Mouse (Mus musculus): ENCODE measurements at regions not wholly inside any gene's neighbourhood (a gene's known extent, or its start where the extent isn't known, plus 50 kb on each side); places are given as distances from the start of the nearest gene placed in this dataset.

DNA sequence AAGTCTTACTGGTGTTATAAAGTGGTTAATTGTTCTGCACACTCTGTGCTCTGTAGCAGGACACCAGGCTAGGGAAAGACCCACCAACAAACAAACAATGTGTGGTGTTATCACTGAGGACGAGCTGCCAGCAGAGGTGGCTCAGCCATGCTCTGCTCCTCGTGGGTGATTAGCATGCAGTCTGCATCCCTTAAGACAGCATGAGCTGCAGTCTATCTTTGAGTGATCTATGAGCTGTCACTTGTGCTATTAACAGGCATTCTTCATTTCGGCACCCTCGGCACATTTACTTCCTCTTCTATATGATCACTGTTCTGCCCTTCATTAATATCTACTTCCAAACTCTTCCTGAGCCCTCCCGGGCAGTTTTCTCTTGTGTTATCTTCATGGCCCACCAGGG, 178.5 kb upstream of the Ntf3 start:
- Histone ChIP-seq H3K4me1 (replicated peaks) (no peaks in the 10 kb centered on the region), H3K27ac (replicated peaks) (no peak overlapping the region), H3K36me3 (no peaks in the 10 kb centered on the region), H3K27me3 (no peaks in the 10 kb centered on the region), H3K4me2 (no peak overlapping the region), H3K4me3 (no peak overlapping the region), H3K9ac (no peak overlapping the region), H3K9me3 (no peaks in the 10 kb centered on the region)
- ATAC-seq (ENCODE audit: low read depth) = no peak
- WGBS = 50% methylated on average over 5 of the region's 5 CpGs

DNA sequence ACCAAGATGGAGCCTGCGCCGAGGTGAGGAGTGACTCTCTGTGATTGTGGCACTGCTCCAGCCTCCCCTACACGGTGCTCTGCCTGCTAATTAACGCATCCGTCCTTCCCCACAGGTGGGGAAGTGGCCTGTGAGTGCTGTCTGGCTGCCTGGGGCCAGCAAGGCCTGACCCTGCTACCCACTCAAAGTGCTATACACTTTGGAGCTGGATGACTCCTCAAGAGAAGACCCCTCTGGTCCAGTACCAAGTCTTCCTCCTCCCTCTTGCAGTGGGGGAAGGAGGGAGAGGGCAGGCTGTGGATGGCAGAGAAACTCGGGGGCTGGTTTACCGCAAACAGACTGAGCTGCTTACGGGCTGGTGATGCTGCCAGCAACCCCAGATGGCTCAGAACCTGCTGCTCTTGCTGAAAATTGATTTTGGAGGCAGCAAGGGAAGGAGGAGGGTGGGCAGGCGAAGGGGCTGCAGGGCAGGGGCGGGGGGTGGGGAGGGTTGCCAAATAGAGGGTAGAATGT, 173.4 kb upstream of the Ntf3 start:
- no peak overlapping the region for H3K4me2 ChIP-seq
- H3K4me1 ChIP-seq (replicated peaks) = no peaks in the 10 kb centered on the region
- ATAC-seq (ENCODE audit: low read depth) = no peak
- H3K27me3 ChIP-seq = no peaks in the 10 kb centered on the region
- H3K4me3 ChIP-seq = no peak overlapping the region
- no peaks in the 10 kb centered on the region for H3K36me3 ChIP-seq
- no peak overlapping the region for H3K27ac ChIP-seq (replicated peaks)
- no peak overlapping the region for H3K9ac ChIP-seq
- WGBS = 65% methylated on average over 10 of the region's 10 CpGs
- no peaks in the 10 kb centered on the region for H3K9me3 ChIP-seq

DNA sequence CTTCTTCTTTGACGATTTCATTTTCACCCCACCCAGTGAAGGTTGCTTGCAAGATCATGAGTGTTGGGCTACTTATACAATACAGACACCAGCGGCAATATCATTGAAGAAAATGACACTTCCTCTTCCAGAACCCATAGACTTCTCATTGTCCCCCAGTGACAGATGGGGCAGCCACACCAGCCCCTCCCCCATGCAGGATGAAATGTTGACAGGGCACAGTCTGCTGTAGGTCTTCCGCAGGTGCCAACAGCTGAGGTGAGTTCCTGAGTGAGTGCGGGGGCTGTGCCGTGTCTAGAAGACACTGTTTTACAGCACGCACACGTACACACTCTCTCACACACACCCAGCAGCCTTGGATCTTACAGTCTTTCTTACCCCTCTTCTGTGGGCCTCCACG, 171.0 kb upstream of the Ntf3 start:
- no peak overlapping the region for H3K27ac ChIP-seq (replicated peaks)
- no peak overlapping the region for H3K9ac ChIP-seq
- no peaks in the 10 kb centered on the region for H3K36me3 ChIP-seq
- H3K9me3 ChIP-seq = no peaks in the 10 kb centered on the region
- H3K4me3 ChIP-seq = no peak overlapping the region
- no peak for ATAC-seq (ENCODE audit: low read depth)
- H3K27me3 ChIP-seq = no peaks in the 10 kb centered on the region
- H3K4me2 ChIP-seq = no peak overlapping the region
- 90% methylated on average over 8 of the region's 8 CpGs for WGBS
- no peaks in the 10 kb centered on the region for H3K4me1 ChIP-seq (replicated peaks)

DNA sequence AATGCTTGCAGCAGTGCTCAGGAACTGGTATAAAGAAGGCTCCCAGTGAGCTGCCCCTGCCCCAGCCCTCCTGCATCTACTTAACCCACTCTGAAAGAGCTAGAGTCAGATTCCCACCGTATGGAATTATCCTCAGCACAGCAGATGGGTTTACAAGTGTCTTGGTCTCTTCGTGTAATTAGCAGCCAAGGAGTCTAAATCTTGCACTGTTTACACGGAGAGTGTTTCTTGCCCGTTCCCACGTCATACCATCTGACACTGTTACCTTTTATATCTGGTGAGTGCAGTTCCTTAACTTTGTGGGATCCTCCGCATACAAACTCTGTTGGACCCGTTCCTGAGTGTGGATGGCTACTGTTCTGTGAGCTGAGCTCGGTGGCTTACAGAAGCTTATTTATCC, 167.5 kb upstream of the Ntf3 start:
- WGBS = 83% methylated on average over 8 of the region's 8 CpGs
- Histone ChIP-seq H3K36me3 (no peaks in the 10 kb centered on the region), H3K9me3 (no peaks in the 10 kb centered on the region), H3K27me3 (no peaks in the 10 kb centered on the region), H3K27ac (replicated peaks) (no peak overlapping the region), H3K9ac (no peak overlapping the region), H3K4me3 (no peak overlapping the region), H3K4me2 (no peak overlapping the region), H3K4me1 (replicated peaks) (no peaks in the 10 kb centered on the region)
- no peak for ATAC-seq (ENCODE audit: low read depth)

DNA sequence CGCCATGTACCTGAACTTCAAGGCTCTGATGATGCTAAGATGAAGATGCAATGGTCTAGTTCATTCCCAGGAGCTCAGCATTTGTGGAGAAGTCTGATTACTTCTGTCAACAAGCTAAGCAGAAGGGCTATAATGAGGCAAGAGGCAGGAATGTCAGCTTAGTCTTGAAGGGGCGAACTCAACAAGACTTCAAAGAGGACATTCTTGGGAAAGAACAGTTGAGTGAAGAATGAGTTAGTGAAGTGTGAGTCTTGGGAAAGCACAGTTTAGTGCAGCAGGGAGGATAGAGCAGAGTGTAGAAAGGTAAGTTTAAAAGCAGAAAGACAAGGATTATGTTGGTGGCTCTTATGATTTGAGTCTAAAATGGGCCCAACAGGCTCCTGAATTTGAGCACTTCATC, 160.5 kb upstream of the Ntf3 start:
- Histone ChIP-seq H3K4me3 (no peak overlapping the region), H3K27ac (replicated peaks) (no peak overlapping the region), H3K27me3 (no peaks in the 10 kb centered on the region), H3K9me3 (no peaks in the 10 kb centered on the region), H3K9ac (no peak overlapping the region), H3K4me1 (replicated peaks) (no peaks in the 10 kb centered on the region), H3K4me2 (no peak overlapping the region), H3K36me3 (no peaks in the 10 kb centered on the region)
- WGBS = 88% methylated on average over 2 of the region's 2 CpGs
- ATAC-seq (ENCODE audit: low read depth) = no peak

DNA sequence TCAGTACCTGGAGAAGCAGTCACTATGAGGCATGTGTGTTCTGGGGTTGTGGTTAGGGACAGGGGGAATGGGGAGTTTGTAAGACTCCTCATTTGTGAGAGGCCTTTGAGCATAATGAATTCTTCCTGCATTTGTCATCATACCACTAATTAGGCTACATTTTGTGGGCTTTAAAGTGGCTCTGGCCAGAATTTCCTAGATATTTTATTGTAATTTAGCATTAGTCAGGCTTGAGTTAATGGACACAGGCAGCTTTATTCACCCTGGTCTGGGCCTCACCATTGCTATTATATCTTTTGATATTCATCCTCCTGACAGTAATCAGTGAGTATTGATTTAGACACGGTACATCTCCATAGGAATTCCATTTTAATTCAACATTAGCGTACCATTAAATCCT, 151.8 kb upstream of the Ntf3 start:
- Histone ChIP-seq H3K36me3 (no peaks in the 10 kb centered on the region), H3K4me1 (replicated peaks) (no peaks in the 10 kb centered on the region), H3K9me3 (no peaks in the 10 kb centered on the region), H3K27me3 (no peaks in the 10 kb centered on the region), H3K9ac (no peak overlapping the region), H3K4me2 (no peak overlapping the region), H3K27ac (replicated peaks) (no peak overlapping the region), H3K4me3 (no peak overlapping the region)
- ATAC-seq (ENCODE audit: low read depth) = no peak
- WGBS = 88% methylated on average over 2 of the region's 2 CpGs

DNA sequence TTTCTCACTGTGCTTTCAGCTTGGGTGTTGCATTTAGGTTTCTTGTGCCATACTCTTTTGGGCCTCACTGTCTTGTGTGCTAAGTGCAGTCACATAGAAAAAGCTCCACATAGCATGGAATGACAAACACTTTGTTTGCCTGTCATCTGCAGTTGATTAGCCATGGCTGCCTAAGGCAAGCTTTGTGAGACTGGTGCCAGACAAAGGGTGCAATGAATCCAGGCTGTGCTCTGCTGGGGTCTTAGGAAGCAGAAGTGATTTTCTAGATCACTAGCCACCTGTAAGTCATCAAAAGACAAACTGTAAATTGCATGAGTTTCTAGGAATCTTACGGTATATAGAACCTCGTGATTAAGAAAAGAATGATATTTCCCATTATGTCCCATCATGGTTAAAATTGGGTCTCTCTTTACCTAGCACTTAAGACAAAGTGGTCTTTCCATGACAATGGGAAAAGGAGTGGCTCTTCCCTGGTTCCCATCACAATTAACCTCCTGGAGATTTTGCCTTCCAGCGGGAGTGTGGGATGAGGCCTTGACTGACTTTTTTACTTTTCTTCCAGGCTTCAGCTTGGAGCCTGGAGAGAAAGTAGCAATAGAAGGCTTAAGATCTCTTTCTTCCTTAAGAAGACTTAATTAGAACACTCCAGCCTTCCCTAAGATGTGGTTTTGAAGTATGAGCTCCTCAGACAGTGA, 144.2 kb upstream of the Ntf3 start:
- 62% methylated on average over 3 of the region's 3 CpGs for WGBS
- ATAC-seq (ENCODE audit: low read depth) = no peak

DNA sequence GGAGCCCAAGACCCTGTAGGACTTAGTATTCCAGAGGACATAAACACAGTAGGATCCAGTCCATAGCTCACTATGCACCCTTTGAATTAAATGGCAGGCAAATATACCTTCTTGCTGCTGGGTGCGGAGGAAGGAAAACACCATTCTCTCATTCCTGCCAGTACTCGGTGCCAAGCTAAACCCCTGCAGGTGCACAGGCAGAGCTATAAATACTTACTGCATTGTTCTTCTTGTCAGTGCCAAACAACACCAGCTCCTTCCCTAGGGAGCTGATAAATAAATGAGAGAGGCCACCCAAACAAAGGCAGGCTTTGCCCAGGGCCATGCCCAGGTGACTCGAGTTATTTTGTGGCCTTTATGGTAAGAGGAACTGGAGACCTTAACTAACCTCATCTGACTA, 136.4 kb upstream of the Ntf3 start:
- Histone ChIP-seq H3K4me1 (replicated peaks) (no peaks in the 10 kb centered on the region), H3K27me3 (no peaks in the 10 kb centered on the region), H3K27ac (replicated peaks) (no peak overlapping the region), H3K4me2 (no peak overlapping the region), H3K9ac (no peak overlapping the region), H3K36me3 (no peaks in the 10 kb centered on the region), H3K4me3 (no peak overlapping the region), H3K9me3 (no peaks in the 10 kb centered on the region)
- 32% methylated on average over 3 of the region's 3 CpGs for WGBS
- ATAC-seq (ENCODE audit: low read depth) = no peak

More for the DNA sequence above, 144.2 kb upstream of the Ntf3 start:
- Histone ChIP-seq H3K36me3 (no peaks in the 10 kb centered on the region), H3K4me1 (replicated peaks) (no peaks in the 10 kb centered on the region), H3K27me3 (no peaks in the 10 kb centered on the region), H3K4me3 (no peak overlapping the region), H3K27ac (replicated peaks) (no peak overlapping the region), H3K9ac (no peak overlapping the region), H3K9me3 (no peaks in the 10 kb centered on the region), H3K4me2 (no peak overlapping the region)

DNA sequence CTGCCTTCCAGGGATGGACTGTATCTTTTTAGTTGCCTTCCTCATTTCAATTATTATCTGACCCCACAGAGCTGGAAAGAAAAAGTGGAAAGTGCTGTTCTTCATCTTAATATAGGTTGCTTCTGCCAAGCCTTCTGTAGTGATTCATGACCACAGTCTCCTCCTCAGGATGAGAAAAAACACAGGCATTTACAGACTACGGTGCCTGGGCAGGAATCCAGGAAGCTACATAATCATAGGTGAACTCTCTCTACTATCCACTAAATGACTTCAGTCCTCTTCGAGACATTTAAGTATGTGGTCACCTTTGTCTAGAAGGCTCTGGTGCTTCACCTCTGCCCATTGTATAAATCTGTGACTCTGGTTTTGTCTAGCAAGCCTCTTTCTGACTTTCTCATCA, 124.9 kb upstream of the Ntf3 start:
- Histone ChIP-seq H3K27ac (replicated peaks) (no peak overlapping the region), H3K36me3 (no peaks in the 10 kb centered on the region), H3K4me1 (replicated peaks) (no peaks in the 10 kb centered on the region), H3K9me3 (no peaks in the 10 kb centered on the region), H3K27me3 (no peaks in the 10 kb centered on the region), H3K4me2 (no peak overlapping the region), H3K4me3 (no peak overlapping the region), H3K9ac (no peak overlapping the region)
- ATAC-seq (ENCODE audit: low read depth) = no peak
- 88% methylated on average over 2 of the region's 2 CpGs for WGBS

DNA sequence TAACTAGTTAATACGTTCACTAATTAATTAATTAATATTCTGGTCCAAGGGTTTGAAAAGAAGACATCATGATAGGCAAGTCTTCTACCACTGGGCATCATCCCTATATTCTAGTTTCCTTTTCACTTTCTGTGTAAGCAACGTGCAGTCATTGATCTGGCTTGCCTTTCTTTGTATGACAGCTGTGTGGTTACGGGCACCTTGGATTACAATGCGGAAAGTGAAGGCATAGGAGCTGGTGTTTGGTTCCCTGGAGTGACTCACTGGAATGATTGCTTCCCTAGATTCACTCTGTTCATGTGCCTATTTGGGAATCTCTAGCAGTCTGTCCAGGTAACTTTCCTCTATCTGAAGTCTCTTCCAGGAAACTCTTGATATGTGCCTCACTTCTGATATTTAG, 120.5 kb upstream of the Ntf3 start:
- H3K4me3 ChIP-seq = no peak overlapping the region
- WGBS = 76% methylated on average over 4 of the region's 4 CpGs
- no peaks in the 10 kb centered on the region for H3K4me1 ChIP-seq (replicated peaks)
- H3K9ac ChIP-seq = no peak overlapping the region
- H3K9me3 ChIP-seq = no peaks in the 10 kb centered on the region
- H3K4me2 ChIP-seq = no peak overlapping the region
- no peak for ATAC-seq (ENCODE audit: low read depth)
- H3K27ac ChIP-seq (replicated peaks) = no peak overlapping the region
- no peaks in the 10 kb centered on the region for H3K27me3 ChIP-seq
- H3K36me3 ChIP-seq = no peaks in the 10 kb centered on the region

DNA sequence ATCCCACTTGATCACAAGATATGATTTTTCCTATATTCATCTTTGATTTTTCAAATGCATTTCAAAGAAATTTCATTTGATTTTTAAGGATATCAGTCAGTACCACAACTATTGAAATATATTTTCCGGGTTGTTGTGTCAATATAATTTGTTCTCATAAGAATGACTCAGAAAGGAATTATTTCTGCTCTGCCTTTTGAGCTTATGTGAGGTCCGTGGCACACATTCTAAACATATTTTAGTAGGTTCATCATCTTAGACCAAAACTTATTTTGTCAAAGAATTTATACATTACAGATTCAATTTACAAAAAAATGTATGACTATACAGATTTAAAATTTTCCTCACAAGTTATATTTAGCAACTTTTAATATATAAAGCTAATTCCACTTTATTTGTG, 119.5 kb upstream of the Ntf3 start:
- no peaks in the 10 kb centered on the region for H3K4me1 ChIP-seq (replicated peaks)
- no peak for ATAC-seq (ENCODE audit: low read depth)
- no peak overlapping the region for H3K27ac ChIP-seq (replicated peaks)
- H3K36me3 ChIP-seq = no peaks in the 10 kb centered on the region
- H3K4me2 ChIP-seq = no peak overlapping the region
- no peak overlapping the region for H3K4me3 ChIP-seq
- 90% methylated on average over 2 of the region's 2 CpGs for WGBS
- H3K9me3 ChIP-seq = no peaks in the 10 kb centered on the region
- no peaks in the 10 kb centered on the region for H3K27me3 ChIP-seq
- no peak overlapping the region for H3K9ac ChIP-seq

DNA sequence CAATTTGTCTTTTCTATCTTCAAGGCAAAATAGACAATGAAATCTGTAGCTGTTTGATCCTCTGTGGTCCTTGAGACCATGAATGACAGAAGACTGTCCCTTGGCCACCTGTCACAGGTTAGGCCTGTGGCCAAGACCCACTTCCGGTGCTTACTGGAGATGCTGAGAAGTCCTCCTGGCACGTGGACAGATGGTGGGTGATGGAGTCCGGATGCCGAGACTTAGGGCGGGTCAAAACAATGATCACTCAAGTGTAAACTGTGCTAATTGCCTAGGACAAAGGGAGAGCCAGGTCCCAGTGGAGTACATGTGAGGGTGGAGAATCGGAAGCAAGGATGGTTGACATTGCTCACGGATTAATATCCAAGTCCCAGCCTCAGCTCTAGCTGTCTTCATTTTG, 117.7 kb upstream of the Ntf3 start:
- Histone ChIP-seq H3K4me1 (replicated peaks) (no peaks in the 10 kb centered on the region), H3K4me2 (no peak overlapping the region), H3K27me3 (no peaks in the 10 kb centered on the region), H3K27ac (replicated peaks) (no peak overlapping the region), H3K36me3 (no peaks in the 10 kb centered on the region), H3K9ac (no peak overlapping the region), H3K9me3 (no peaks in the 10 kb centered on the region), H3K4me3 (no peak overlapping the region)
- no peak for ATAC-seq (ENCODE audit: low read depth)
- WGBS = 69% methylated on average over 7 of the region's 7 CpGs

DNA sequence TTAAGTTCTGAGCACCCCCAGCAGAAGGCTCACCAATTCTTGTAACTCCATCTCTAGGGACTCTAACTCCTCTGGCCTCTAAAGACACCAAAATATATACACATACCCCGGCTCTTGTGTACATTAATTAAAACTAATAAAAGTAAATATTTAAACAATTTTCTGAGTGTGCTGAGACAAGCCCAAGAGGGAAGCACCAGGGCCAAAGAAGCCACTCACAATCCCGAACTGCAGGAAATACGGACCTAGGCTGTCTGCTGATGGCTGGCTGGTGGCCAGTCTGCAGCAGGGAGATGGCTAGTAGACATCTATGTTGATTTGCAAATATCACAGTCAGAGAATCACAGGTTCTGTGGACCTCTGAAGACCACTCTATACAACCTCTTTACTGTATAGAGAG, 113.6 kb upstream of the Ntf3 start:
- 85% methylated on average over 3 of the region's 3 CpGs for WGBS

More for the DNA sequence above, 113.6 kb upstream of the Ntf3 start:
- Histone ChIP-seq H3K4me2 (no peak overlapping the region), H3K36me3 (no peaks in the 10 kb centered on the region), H3K4me3 (no peak overlapping the region), H3K4me1 (replicated peaks) (no peaks in the 10 kb centered on the region), H3K9me3 (no peaks in the 10 kb centered on the region), H3K9ac (no peak overlapping the region), H3K27me3 (no peaks in the 10 kb centered on the region), H3K27ac (replicated peaks) (no peak overlapping the region)
- ATAC-seq (ENCODE audit: low read depth) = no peak

Measured in neural tube, embryonic 13.5 days (tissue).